Mouse (Mus musculus): ENCODE measurements around the gene Slc27a3. TPM values are rescaled to one million over a fixed set of nuclear protein-coding genes. Genes with fewer than 3 reads are reported as not detected.

Gene Slc27a3
- total and polyA plus RNA-seq, 3 experiments = 1.9 to 2.8 TPM; not detected in 1

DNA sequence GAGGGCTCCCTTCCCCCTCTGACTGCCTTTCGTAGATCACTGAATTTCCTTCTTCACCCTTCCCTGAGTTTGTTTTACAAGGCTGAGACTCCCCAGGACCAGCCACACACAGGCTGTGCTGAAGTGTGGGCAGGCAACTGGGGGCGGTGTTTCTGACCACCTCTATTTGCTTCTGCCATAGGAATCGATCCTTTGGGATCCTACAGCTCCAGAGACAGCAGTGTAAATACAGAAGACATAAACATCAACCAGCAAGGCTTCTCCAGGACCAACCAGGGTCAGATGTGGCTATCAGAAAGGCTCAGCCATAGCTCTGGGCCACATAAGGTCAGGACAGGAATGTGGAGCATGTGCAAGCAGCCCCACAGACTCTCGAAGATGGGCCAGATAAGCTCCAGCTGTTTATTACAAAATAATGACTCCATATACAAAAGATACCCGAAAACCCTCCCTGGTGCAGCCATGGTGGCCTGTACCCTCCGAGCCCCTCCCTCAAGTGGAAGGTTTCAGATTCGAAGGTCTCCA is 4.8 kb downstream of the Slc27a3 start:
- no peaks in the 10 kb centered on the region for H3K9me3 ChIP-seq (replicated peaks; ENCODE audit: insufficient read depth, low read length)
- no peak overlapping the region for H3K9ac ChIP-seq (ENCODE audit: control insufficient read depth, low read depth, low read length, poor library complexity, severe bottlenecking)
- no peaks in the 10 kb centered on the region for H3K27me3 ChIP-seq (ENCODE audit: control insufficient read depth in 1 of 2, insufficient read depth in 2 of 2, low read length in 2 of 2)
- no peaks in the 10 kb centered on the region for H3K79me2 ChIP-seq (ENCODE audit: control insufficient read depth, insufficient read depth, low read length, poor library complexity)
- TF ChIP-seq POLR2AphosphoS2 (IDR thresholded peaks at IDR 0.05; ENCODE audit: low read length) = no peak
- no peak for TF ChIP-seq EP300 (IDR thresholded peaks at IDR 0.05; ENCODE audit: low read depth in 1 of 2, low read length in 2 of 2)
- no peak for TF ChIP-seq MXI1 (IDR thresholded peaks at IDR 0.05; ENCODE audit: low read depth, low read length)
- TF ChIP-seq UBTF (IDR thresholded peaks at IDR 0.05; ENCODE audit: borderline replicate concordance, insufficient read depth, low read depth, low read length) = no peak
- TF ChIP-seq TAL1 (IDR thresholded peaks at IDR 0.05; ENCODE audit: low read length) = no peak
- no peak for TF ChIP-seq TCF12 (IDR thresholded peaks at IDR 0.05; ENCODE audit: low read depth, low read length)
- TF ChIP-seq MAFK (IDR thresholded peaks at IDR 0.05; ENCODE audit: borderline replicate concordance, low read depth, low read length) = no peak
- TF ChIP-seq RCOR1 (IDR thresholded peaks at IDR 0.05; ENCODE audit: low read depth, low read length) = no peak
- TF ChIP-seq USF2 (IDR thresholded peaks at IDR 0.05; ENCODE audit: borderline replicate concordance in 1 of 2, insufficient read depth in 1 of 2, low read depth in 1 of 2, low read length in 2 of 2) = no peak
- no peak for TF ChIP-seq CHD1 (IDR thresholded peaks at IDR 0.05; ENCODE audit: low read depth, low read length)
- TF ChIP-seq E2F4 (IDR thresholded peaks at IDR 0.05; ENCODE audit: borderline replicate concordance, low read depth, low read length) = no peak
- TF ChIP-seq CHD2 (IDR thresholded peaks at IDR 0.05; ENCODE audit: low read length) = no peak
- TF ChIP-seq BHLHE40 (IDR thresholded peaks at IDR 0.05; ENCODE audit: borderline replicate concordance, low read depth, low read length) = no peak
- no peak for TF ChIP-seq JUND (IDR thresholded peaks at IDR 0.05; ENCODE audit: low read depth, low read length)
- no peak for TF ChIP-seq SMC3 (IDR thresholded peaks at IDR 0.05; ENCODE audit: low read depth, low read length)
- peaks cover 4 to 6% of the 10 kb centered on the region in 2 experiments; a peak in 3 of 4 replicates for H3K4me1 ChIP-seq (ENCODE audit: control insufficient read depth in 1 of 2, insufficient read depth in 2 of 2, low read length in 2 of 2)
- no peak overlapping the region for H3K27ac ChIP-seq (ENCODE audit: control insufficient read depth, low read depth, low read length)
- DNase-seq (ENCODE audit: low read depth, low spot score) = no peak
- no peak overlapping the region for H3K4me3 ChIP-seq (ENCODE audit: control insufficient read depth in 1 of 2, insufficient read depth in 1 of 2, low read depth in 2 of 2, low read length in 2 of 2)
- peaks cover 0 to 4% of the 10 kb centered on the region in 2 experiments; a peak in 2 of 4 replicates for H3K36me3 ChIP-seq (ENCODE audit: control insufficient read depth in 1 of 2, insufficient read depth in 2 of 2, low read length in 2 of 2)

DNA sequence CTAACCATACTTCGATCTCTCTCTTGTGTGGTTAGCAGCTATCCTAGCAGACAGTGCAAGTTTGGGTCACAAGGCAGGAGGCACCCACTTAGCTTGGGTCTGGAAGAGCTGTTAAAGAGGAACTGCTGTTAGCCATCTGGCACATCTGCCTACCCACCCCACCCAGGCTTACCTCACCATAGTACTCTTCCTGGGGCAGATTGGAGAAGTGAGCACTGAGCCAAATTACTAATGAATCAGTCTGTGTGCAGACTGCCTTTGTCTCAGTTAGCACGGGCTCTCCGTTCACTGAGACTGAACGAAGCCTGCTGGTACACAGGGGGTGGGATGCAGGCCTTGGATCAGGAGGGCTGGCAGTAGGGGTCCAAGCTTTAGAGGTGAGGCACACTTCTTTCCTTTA is 6.0 kb downstream of the Slc27a3 start:
- Histone ChIP-seq H3K4me3 (ENCODE audit: control insufficient read depth in 1 of 2, insufficient read depth in 1 of 2, low read depth in 2 of 2, low read length in 2 of 2) (no peak overlapping the region), H3K9ac (ENCODE audit: control insufficient read depth, low read depth, low read length, poor library complexity, severe bottlenecking) (peak overlapping the region; percentile 7; the same call in 1 of the 2 replicates), H3K79me2 (ENCODE audit: control insufficient read depth, insufficient read depth, low read length, poor library complexity) (no peaks in the 10 kb centered on the region), H3K27ac (ENCODE audit: control insufficient read depth, low read depth, low read length) (no peak overlapping the region), H3K27me3 (ENCODE audit: control insufficient read depth in 1 of 2, insufficient read depth in 2 of 2, low read length in 2 of 2) (no peaks in the 10 kb centered on the region), H3K4me1 (ENCODE audit: control insufficient read depth in 1 of 2, insufficient read depth in 2 of 2, low read length in 2 of 2) (peaks cover 4 to 6% of the 10 kb centered on the region in 2 experiments; a peak in 3 of 4 replicates), H3K36me3 (ENCODE audit: control insufficient read depth in 1 of 2, insufficient read depth in 2 of 2, low read length in 2 of 2) (peaks cover 0 to 4% of the 10 kb centered on the region in 2 experiments; a peak in 2 of 4 replicates), H3K9me3 (replicated peaks; ENCODE audit: insufficient read depth, low read length) (no peaks in the 10 kb centered on the region)
- peak; percentile 67; the same call in 1 of the 2 replicates for TF ChIP-seq UBTF (IDR thresholded peaks at IDR 0.05; ENCODE audit: borderline replicate concordance, insufficient read depth, low read depth, low read length)
- peak; percentile 23; the same call in 1 of the 2 replicates for TF ChIP-seq USF1 (IDR thresholded peaks at IDR 0.05; ENCODE audit: low read depth, low read length)
- TF ChIP-seq RAD21 (IDR thresholded peaks at IDR 0.05; ENCODE audit: low read depth, low read length) = no peak
- TF ChIP-seq MAX (IDR thresholded peaks at IDR 0.05; ENCODE audit: low read length) = no peak
- no peak for TF ChIP-seq HCFC1 (IDR thresholded peaks at IDR 0.05; ENCODE audit: low read depth, low read length)
- TF ChIP-seq TAL1 (IDR thresholded peaks at IDR 0.05; ENCODE audit: low read length) = peak; percentile 55
- TF ChIP-seq BHLHE40 (IDR thresholded peaks at IDR 0.05; ENCODE audit: borderline replicate concordance, low read depth, low read length) = no peak
- peak; percentile 67 to 83 for TF ChIP-seq EP300 (IDR thresholded peaks at IDR 0.05; ENCODE audit: low read depth in 1 of 2, low read length in 2 of 2)
- TF ChIP-seq NRF1 (IDR thresholded peaks at IDR 0.05; ENCODE audit: insufficient read depth, low read depth, low read length, poor library complexity, severe bottlenecking) = no peak
- 0 out of 2 replicates have a peak, but pooled peaks have one; percentile 7 for TF ChIP-seq GATA1 (IDR thresholded peaks at IDR 0.05; ENCODE audit: low read depth, low read length)
- peak; percentile 61 for TF ChIP-seq TCF12 (IDR thresholded peaks at IDR 0.05; ENCODE audit: low read depth, low read length)
- TF ChIP-seq POLR2A (IDR thresholded peaks at IDR 0.05; ENCODE audit: control insufficient read depth in 1 of 2, insufficient read depth in 1 of 2, low read depth in 1 of 2, low read length in 2 of 2, poor library complexity in 1 of 2) = no peak; a peak in 1 of 4 replicates
- TF ChIP-seq SIN3A (IDR thresholded peaks at IDR 0.05; ENCODE audit: low read length) = peak; percentile 56
- TF ChIP-seq MYC (IDR thresholded peaks at IDR 0.05; ENCODE audit: low read depth, low read length) = 0 out of 2 replicates have a peak, but pooled peaks have one; percentile 23
- 0 out of 2 replicates have a peak, but pooled peaks have one; percentile 34 for TF ChIP-seq MXI1 (IDR thresholded peaks at IDR 0.05; ENCODE audit: low read depth, low read length)
- TF ChIP-seq ETS1 (IDR thresholded peaks at IDR 0.05; ENCODE audit: low read depth, low read length) = peak; percentile 92
- peak; percentile 52; the same call in 1 of the 2 replicates for TF ChIP-seq RCOR1 (IDR thresholded peaks at IDR 0.05; ENCODE audit: low read depth, low read length)
- peak; percentile 88 for TF ChIP-seq TBP (IDR thresholded peaks at IDR 0.05; ENCODE audit: low read depth, low read length)
- peak; percentile 96 for DNase-seq (ENCODE audit: low read depth, low spot score)
